Mouse (Mus musculus) erythroblast, embryonic 14.5 days (primary cell): ENCODE results near the gene Alk.

Experiments
- GATA1 ChIP-seq: IDR thresholded peaks from 2 replicates; pipeline ENCODE4 v1.6.1; 2012; ENCODE audit warnings: low read length, inconsistent platforms, mixed read lengths
- TAL1 ChIP-seq: IDR thresholded peaks from 3 replicates; pipeline ENCODE4 v1.6.1; 2012; ENCODE audit warnings: low read length, inconsistent platforms, mixed read lengths

DNA sequence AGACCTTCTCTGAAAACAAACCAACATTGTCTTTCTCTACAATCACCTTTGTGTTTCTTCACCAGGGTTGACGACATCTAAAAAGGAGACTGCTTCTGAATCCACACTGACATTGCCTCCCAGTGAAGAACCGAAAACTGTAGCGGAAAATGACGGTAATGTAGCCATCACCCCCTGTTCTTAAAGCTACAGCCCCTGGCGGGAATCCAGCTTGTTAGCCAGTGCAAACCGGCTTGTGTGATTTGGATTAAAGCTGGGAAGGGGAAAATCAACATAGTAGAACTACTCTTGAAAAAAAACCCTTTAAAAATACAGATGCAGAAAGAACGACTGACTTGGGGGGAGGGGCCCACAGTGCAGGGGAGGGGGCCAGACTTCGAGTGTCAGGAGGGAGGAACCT, 776.8 kb downstream of the Alk start:
- TF ChIP-seq GATA1 = no peak
- no peak for TF ChIP-seq TAL1
